Mouse (Mus musculus) CH12F3 (cell line): Measurements from ENCODE around the gene Kcnf1.
"Not testable (repeated sequence)": the region's sequence is repeated elsewhere in the genome, so short reads cannot be mapped to it uniquely, and the experiment has no call there.

Experiments
- in situ Hi-C: fragments of 300-500 bp; cut with MboI; formaldehyde crosslinking; loops from 2 replicates; pipeline ENCODE4 v1.14.3; 2020; ENCODE audit warnings: low sequenced_read_pairs

The Kcnf1 gene

GRCm38 (mm10) chr12:17163996-17164395 lies 12.7 kb downstream of the Kcnf1 start:
- in situ Hi-C loops, result no loop called here

GRCm38 (mm10) chr12:17159549-17159948 lies 17.1 kb downstream of the Kcnf1 start:
- in situ Hi-C loops, result no loop called here

GRCm38 (mm10) chr12:17157558-17157957 lies 19.1 kb downstream of the Kcnf1 start:
- in situ Hi-C loops, result no loop called here

- in situ Hi-C loops, result no loop called here
Measured at GRCm38 (mm10) chr12:17155781-17156180, 20.9 kb downstream of the Kcnf1 start.

- in situ Hi-C loops, result no loop called here
Measured at GRCm38 (mm10) chr12:17152840-17153239, 23.8 kb downstream of the Kcnf1 start.

- in situ Hi-C loops, result no loop called here
Measured at GRCm38 (mm10) chr12:17148920-17149319, 27.8 kb downstream of the Kcnf1 start.

GRCm38 (mm10) chr12:17141791-17142190 lies 34.9 kb downstream of the Kcnf1 start:
- in situ Hi-C loops, result no loop called here

GRCm38 (mm10) chr12:17140436-17140835 lies 36.3 kb downstream of the Kcnf1 start:
- in situ Hi-C loops, result no loop called here

- in situ Hi-C loops, result no loop called here
Measured at GRCm38 (mm10) chr12:17134546-17135096, 42.1 kb downstream of the Kcnf1 start.

GRCm38 (mm10) chr12:17132243-17132642 lies 44.4 kb downstream of the Kcnf1 start:
- in situ Hi-C loops, result no loop called here

GRCm38 (mm10) chr12:17131563-17131962 lies 45.1 kb downstream of the Kcnf1 start:
- in situ Hi-C loops, result no loop called here

GRCm38 (mm10) chr12:17122881-17123280 lies 53.8 kb downstream of the Kcnf1 start:
- in situ Hi-C loops, result not testable (repeated sequence)
